Mouse (Mus musculus) MEL (cell line): ENCODE data around the gene Maco1. TPM values are rescaled to one million over a fixed set of nuclear protein-coding genes. Genes with fewer than 3 reads are reported as not detected.
"Not testable (repeated sequence)": the region's sequence is repeated elsewhere in the genome, so short reads cannot be mapped to it uniquely, and the experiment has no call there.

ENCODE experiments used
- DNase-seq: peaks from one replicate; pipeline ENCODE4 v3.0.0; 2011; ENCODE audit warnings: low read depth, low spot score
- H3K27ac ChIP-seq: 2 replicates; pipeline ENCODE4 v1.5.1; 2012; ENCODE audit warnings: low read depth, mild to moderate bottlenecking, control low read depth, low read length, moderate library complexity; ENCODE audit not compliant: control insufficient read depth
- H3K27me3 ChIP-seq, 2 experiments: fragments of 150-350 bp in 1 of 2; sonication (generic) in 1 of 2; 2 replicates each; pipeline ENCODE4 v1.6.1; 2012; ENCODE audit warnings: low read length in 2 of 2, mild to moderate bottlenecking in 2 of 2, improper control_type of control experiment in 1 of 2, moderate library complexity in 1 of 2; ENCODE audit not compliant: insufficient read depth in 2 of 2, control insufficient read depth in 1 of 2
- H3K36me3 ChIP-seq, 2 experiments: 2 replicates each; pipeline ENCODE4 v1.6.1; 2012 to 2014; ENCODE audit warnings: low read length in 2 of 2, improper control_type of control experiment in 1 of 2, inconsistent platforms in 1 of 2, mild to moderate bottlenecking in 1 of 2; ENCODE audit not compliant: insufficient read depth in 2 of 2, control insufficient read depth in 1 of 2
- H3K4me1 ChIP-seq, 2 experiments: fragments of 150-350 bp in 1 of 2; sonication (generic) in 1 of 2; 2 replicates each; pipeline ENCODE4 v1.6.1; 2012; ENCODE audit warnings: low read length in 2 of 2, improper control_type of control experiment in 1 of 2, mild to moderate bottlenecking in 1 of 2; ENCODE audit not compliant: insufficient read depth in 2 of 2, control insufficient read depth in 1 of 2
- H3K4me3 ChIP-seq, 2 experiments: fragments of 150-350 bp in 1 of 2; sonication (generic) in 1 of 2; 2 replicates each; pipeline ENCODE4 v1.5.1; 2012; ENCODE audit warnings: low read depth in 2 of 2, low read length in 2 of 2, mild to moderate bottlenecking in 2 of 2, moderate library complexity in 2 of 2, control low read depth in 1 of 2, improper control_type of control experiment in 1 of 2; ENCODE audit not compliant: control insufficient read depth in 1 of 2, insufficient read depth in 1 of 2
- H3K79me2 ChIP-seq: 2 replicates; pipeline ENCODE4 v1.6.1; 2012; ENCODE audit warnings: mild to moderate bottlenecking, low read length, moderate library complexity; ENCODE audit not compliant: control insufficient read depth, poor library complexity, insufficient read depth
- H3K9ac ChIP-seq: 2 replicates; pipeline ENCODE4 v1.6.1; 2012; ENCODE audit warnings: low read depth, mild to moderate bottlenecking, control low read depth, low read length, moderate library complexity; ENCODE audit not compliant: control insufficient read depth, poor library complexity, severe bottlenecking
- H3K9me3 ChIP-seq: fragments of 150-350 bp; sonication (generic); replicated peaks from 2 replicates; pipeline ENCODE4 v1.6.1; 2012; ENCODE audit warnings: mild to moderate bottlenecking, low read length, improper control_type of control experiment, moderate library complexity; ENCODE audit not compliant: insufficient read depth
- E2F4 ChIP-seq: IDR thresholded peaks from 2 replicates; pipeline ENCODE4 v1.6.1; 2011; ENCODE audit warnings: low read depth, low read length, improper control_type of control experiment, borderline replicate concordance
- ELF1 ChIP-seq: IDR thresholded peaks from 2 replicates; pipeline ENCODE4 v1.6.1; 2014; ENCODE audit warnings: low read depth, mild to moderate bottlenecking, inconsistent platforms, low read length, improper control_type of control experiment, moderate library complexity
- EP300 ChIP-seq, 2 experiments: IDR thresholded peaks; 2 replicates each; pipeline ENCODE4 v1.6.1; 2011; ENCODE audit warnings: improper control_type of control experiment in 2 of 2, low read length in 2 of 2, low read depth in 1 of 2, mild to moderate bottlenecking in 1 of 2
- ETS1 ChIP-seq: IDR thresholded peaks from 2 replicates; pipeline ENCODE4 v1.6.1; 2012; ENCODE audit warnings: low read depth, mild to moderate bottlenecking, inconsistent platforms, low read length, improper control_type of control experiment, moderate library complexity
- JUND ChIP-seq: IDR thresholded peaks from 2 replicates; pipeline ENCODE4 v1.6.1; 2011; ENCODE audit warnings: low read depth, mild to moderate bottlenecking, improper control_type of control experiment, low read length
- MEF2A ChIP-seq: IDR thresholded peaks from 2 replicates; pipeline ENCODE4 v1.6.1; 2014; ENCODE audit warnings: low read depth, mild to moderate bottlenecking, inconsistent platforms, low read length, improper control_type of control experiment; ENCODE audit not compliant: poor library complexity, insufficient replicate concordance, severe bottlenecking; ENCODE audit errors: extremely low read depth
- POLR2A ChIP-seq, 2 experiments: IDR thresholded peaks; 2 replicates each; pipeline ENCODE4 v1.6.1; 2011 to 2012; ENCODE audit warnings: low read length in 2 of 2, mild to moderate bottlenecking in 2 of 2, control low read depth in 1 of 2, improper control_type of control experiment in 1 of 2, low read depth in 1 of 2, moderate library complexity in 1 of 2; ENCODE audit not compliant: control insufficient read depth in 1 of 2, insufficient read depth in 1 of 2, poor library complexity in 1 of 2
- POLR2AphosphoS5 ChIP-seq: IDR thresholded peaks from 2 replicates; pipeline ENCODE4 v1.6.1; 2012; ENCODE audit warnings: low read depth, borderline replicate concordance, mild to moderate bottlenecking, inconsistent platforms, low read length, moderate library complexity, mixed read lengths
- RAD21 ChIP-seq: IDR thresholded peaks from 2 replicates; pipeline ENCODE4 v1.6.1; 2011; ENCODE audit warnings: mild to moderate bottlenecking, low read depth, low read length, improper control_type of control experiment
- RCOR1 ChIP-seq: IDR thresholded peaks from 2 replicates; pipeline ENCODE4 v1.6.1; 2012; ENCODE audit warnings: low read depth, mild to moderate bottlenecking, inconsistent platforms, low read length, improper control_type of control experiment
- SIN3A ChIP-seq: IDR thresholded peaks from 2 replicates; pipeline ENCODE4 v1.6.1; 2012; ENCODE audit warnings: low read length, improper control_type of control experiment, inconsistent platforms
- USF2 ChIP-seq, 2 experiments: IDR thresholded peaks; 2 replicates each; pipeline ENCODE4 v1.6.1; 2011 to 2012; ENCODE audit warnings: improper control_type of control experiment in 2 of 2, low read length in 2 of 2, borderline replicate concordance in 1 of 2, inconsistent platforms in 1 of 2, low read depth in 1 of 2, mild to moderate bottlenecking in 1 of 2; ENCODE audit not compliant: insufficient read depth in 1 of 2
- polyA plus RNA-seq, 2 experiments: library from polyadenylated mRNA; stranded (reverse) in 1 of 2; unstranded in 1 of 2; fragments of >175 nt in 1 of 2; fragments of >200 nt in 1 of 2; gene quantifications; 2 replicates each; pipeline versions ENCODE4 v1.2.1 to v1.2.4; 2012; ENCODE audit warnings: low replicate concordance in 2 of 2, low read depth in 1 of 2; ENCODE audit not compliant: insufficient read length in 2 of 2, insufficient read depth in 1 of 2, missing spikeins in 1 of 2
- total RNA-seq: library from RNA; depleted of rRNA; stranded (reverse); fragments of 300-350 nt; gene quantifications from 2 replicates; pipeline ENCODE4 v1.2.3, GENCODE M21; 2012

The Maco1 gene
- total and polyA plus RNA-seq, 3 experiments, result 22.2 to 35.9 TPM; not detected in 1

GRCm38 (mm10) chr4:134843566-134843965 lies 9.6 kb downstream of the Maco1 start:
- Histone ChIP-seq H3K27me3 (no peaks in the 10 kb centered on the region), H3K27ac (no peak overlapping the region), H3K4me3 (no peak overlapping the region), H3K79me2 (peaks cover 44% of the 10 kb centered on the region), H3K9me3 (no peaks in the 10 kb centered on the region), H3K9ac (no peak overlapping the region), H3K36me3 (peaks cover 0 to 8% of the 10 kb centered on the region in 2 experiments; a peak in 3 of 4 replicates), H3K4me1 (peaks cover 0 to 2% of the 10 kb centered on the region in 2 experiments; a peak in 2 of 4 replicates)
- no peak for TF ChIP-seq E2F4
- no peak for TF ChIP-seq RCOR1
- no peak for TF ChIP-seq USF2 (IDR thresholded peaks at IDR 0.05; ENCODE audit: borderline replicate concordance in 1 of 2, insufficient read depth in 1 of 2, low read depth in 1 of 2, low read length in 2 of 2)
- TF ChIP-seq ELF1, result no peak
- no peak for TF ChIP-seq ETS1
- TF ChIP-seq EP300 (IDR thresholded peaks at IDR 0.05; ENCODE audit: low read depth in 1 of 2, low read length in 2 of 2), result no peak
- TF ChIP-seq SIN3A, result no peak
- TF ChIP-seq MEF2A, result no peak
- TF ChIP-seq RAD21, result no peak
- no peak for TF ChIP-seq JUND
- TF ChIP-seq POLR2AphosphoS5, result no peak
- DNase-seq, result no peak

- no peak overlapping the region for H3K27ac ChIP-seq
- no peaks in the 10 kb centered on the region for H3K27me3 ChIP-seq
- DNase-seq, result no peak
- H3K9me3 ChIP-seq, result no peaks in the 10 kb centered on the region
- no peak overlapping the region for H3K9ac ChIP-seq
- TF ChIP-seq POLR2A (IDR thresholded peaks at IDR 0.05; ENCODE audit: control insufficient read depth in 1 of 2, insufficient read depth in 1 of 2, low read depth in 1 of 2, low read length in 2 of 2, poor library complexity in 1 of 2), result no peak
- peaks cover 27% of the 10 kb centered on the region for H3K79me2 ChIP-seq
- H3K4me1 ChIP-seq, result peaks cover 0 to 2% of the 10 kb centered on the region in 2 experiments; a peak in 3 of 4 replicates
- peaks cover 3 to 9% of the 10 kb centered on the region in 2 experiments; a peak in 3 of 4 replicates for H3K36me3 ChIP-seq
- no peak overlapping the region for H3K4me3 ChIP-seq
These were observed 12.9 kb downstream of the Maco1 start for GRCm38 (mm10) chr4:134840231-134840630.

- H3K79me2 ChIP-seq, result peaks cover 22% of the 10 kb centered on the region
- not testable (repeated sequence) for H3K4me3 ChIP-seq, H3K9me3 ChIP-seq, H3K9ac ChIP-seq, DNase-seq, H3K4me1 ChIP-seq, H3K27me3 ChIP-seq, H3K27ac ChIP-seq
- H3K36me3 ChIP-seq, result peaks cover 3 to 10% of the 10 kb centered on the region in 2 experiments; a peak in 3 of 4 replicates
These were observed 14.4 kb downstream of the Maco1 start for GRCm38 (mm10) chr4:134838706-134839105.
